Mouse (Mus musculus) hindbrain, embryonic 16.5 days (tissue): ENCODE data around the gene Ms4a7. TPM values are rescaled to one million over a fixed set of nuclear protein-coding genes. Genes with fewer than 3 reads are reported as not detected.

ENCODE experiments used
- ATAC-seq: fragments of 200-750 bp; cut with Nextera tagmentation; 2 replicates; pipeline ENCODE4 v1.8.0; 2017; ENCODE audit warnings: moderate TSS enrichment, moderate library complexity
- H3K27ac ChIP-seq: fragments of 300-500 bp; sonication (generic); 2 replicates; pipeline ENCODE4 v1.5.1; 2014; ENCODE audit warnings: low read depth, mild to moderate bottlenecking, control low read depth, low read length, moderate library complexity
- H3K27me3 ChIP-seq: fragments of 300-500 bp; sonication (generic); replicated peaks from 2 replicates; pipeline ENCODE4 v1.6.1; 2014; ENCODE audit warnings: low read length; ENCODE audit not compliant: control insufficient read depth, insufficient read depth
- H3K36me3 ChIP-seq: fragments of 300-500 bp; sonication (generic); 2 replicates; pipeline ENCODE4 v1.6.1; 2014; ENCODE audit warnings: mild to moderate bottlenecking, low read length, moderate library complexity, mixed read lengths; ENCODE audit not compliant: control insufficient read depth, insufficient read depth
- H3K4me1 ChIP-seq: fragments of 300-500 bp; sonication (generic); 2 replicates; pipeline ENCODE4 v1.6.1; 2014; ENCODE audit warnings: low read depth, low read length; ENCODE audit not compliant: control insufficient read depth, insufficient read depth
- H3K4me2 ChIP-seq: fragments of 300-500 bp; sonication (generic); 2 replicates; pipeline ENCODE4 v1.6.1; 2014; ENCODE audit warnings: mild to moderate bottlenecking, low read length, control low read depth, moderate library complexity
- H3K4me3 ChIP-seq: fragments of 300-500 bp; sonication (generic); 2 replicates; pipeline ENCODE4 v1.5.1; 2014; ENCODE audit warnings: mild to moderate bottlenecking, low read length, control low read depth, moderate library complexity
- H3K9ac ChIP-seq: fragments of 300-500 bp; sonication (generic); 2 replicates; pipeline ENCODE4 v1.6.1; 2014; ENCODE audit warnings: low read depth, mild to moderate bottlenecking, control low read depth, low read length, moderate library complexity
- H3K9me3 ChIP-seq: fragments of 300-500 bp; sonication (generic); 2 replicates; pipeline ENCODE4 v1.6.1; 2014; ENCODE audit warnings: mild to moderate bottlenecking, low read length, moderate library complexity; ENCODE audit not compliant: control insufficient read depth
- WGBS: fragments of 180-500 bp; shearing (Covaris S2); extraction: QIAGEN DNeasy Blood & Tissue Kit; methylation state at CpG from one replicate; pipeline ENCODE4 v1.1.7; 2014; 5-methylcytosine and 5-hydroxymethylcytosine counted together
- polyA plus RNA-seq: library from polyadenylated mRNA; unstranded; fragments of >200 nt; fragmentation: Nextera tagmentation; extraction: Ambion mirVana; gene quantifications from 2 replicates; pipeline ENCODE4 v1.2.1, GENCODE M21; 2015

The Ms4a7 gene
- polyA plus RNA-seq = 2.2 and 4.3 TPM in 2 replicates

DNA sequence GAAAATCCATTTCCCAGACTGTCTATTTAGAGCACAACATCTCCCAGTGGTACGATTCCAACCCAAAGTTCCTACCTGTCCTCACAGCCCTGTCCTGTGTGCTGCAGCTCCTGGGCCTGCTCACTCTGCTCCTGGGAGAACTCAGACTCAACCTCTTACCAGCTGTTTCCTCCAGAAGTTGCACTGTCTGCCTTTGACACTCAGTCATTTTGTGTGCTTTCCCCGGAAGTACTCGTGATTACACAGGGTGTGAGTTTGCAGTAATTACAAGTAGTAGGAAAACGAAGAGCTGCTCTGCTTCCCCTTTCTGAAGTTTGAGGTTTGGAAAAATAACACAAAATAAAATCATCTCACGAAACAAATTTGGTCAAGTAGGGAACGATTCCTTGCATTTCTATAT lies at the start of gene Ms4a7:
TSS of gene Ms4a7 (minus strand) at position 215 of the 400 bp plus-strand sequence.
- Histone ChIP-seq H3K4me3 (no peak within 1 kb of the TSS), H3K36me3 (no peaks in the 10 kb centered on the region), H3K27ac (no peak within 1 kb of the TSS), H3K4me1 (no peaks in the 10 kb centered on the region), H3K9ac (no peak within 1 kb of the TSS), H3K9me3 (no peaks in the 10 kb centered on the region), H3K27me3 (no peaks in the 10 kb centered on the region), H3K4me2 (no peak within 1 kb of the TSS)
- ATAC-seq = no peak
- 90% methylated on average over 6 of the region's 6 CpGs for WGBS

DNA sequence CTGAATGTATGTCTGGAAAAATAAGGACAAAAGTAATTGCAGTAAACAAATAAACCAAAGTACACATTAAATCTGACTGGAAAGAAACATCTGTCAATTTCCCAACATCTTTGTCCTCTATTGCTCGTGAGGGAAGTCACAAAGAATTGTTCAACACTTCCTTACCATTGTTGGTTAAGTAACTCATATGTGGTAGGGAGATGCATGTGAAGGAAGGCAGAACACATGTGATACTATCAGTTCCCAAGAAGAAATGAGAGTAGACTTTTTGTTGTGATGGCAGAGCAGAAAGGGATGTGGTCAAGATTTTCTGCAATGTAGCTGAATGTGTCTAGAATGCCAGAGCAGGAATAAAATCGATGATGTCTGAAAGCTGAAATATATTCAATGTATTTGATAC lies 40.5 kb upstream of the Ms4a7 start:
- ATAC-seq = no peak
- WGBS = 78% methylated on average over 2 of the region's 2 CpGs

GRCm38 (mm10) chr19:11375273-11375672 lies 39.3 kb upstream of the Ms4a7 start, which contains the start of gene Ms4a4a:
Gene Ms4a4a, plus strand, starts transcription at chr19:11375523.
- Histone ChIP-seq H3K4me3 (no peak within 1 kb of the TSS), H3K9me3 (no peaks in the 10 kb centered on the region), H3K27ac (no peak within 1 kb of the TSS), H3K36me3 (no peaks in the 10 kb centered on the region), H3K4me1 (no peaks in the 10 kb centered on the region), H3K4me2 (no peak within 1 kb of the TSS), H3K9ac (no peak within 1 kb of the TSS), H3K27me3 (no peaks in the 10 kb centered on the region)
- 75% methylated on average over 2 of the region's 2 CpGs for WGBS
- no peak for ATAC-seq

More for the DNA sequence above, 40.5 kb upstream of the Ms4a7 start:
- H3K27ac ChIP-seq = no peak overlapping the region
- H3K36me3 ChIP-seq = no peaks in the 10 kb centered on the region
- no peaks in the 10 kb centered on the region for H3K4me1 ChIP-seq
- H3K4me3 ChIP-seq = no peak overlapping the region
- no peak overlapping the region for H3K9ac ChIP-seq
- H3K4me2 ChIP-seq = no peak overlapping the region
- no peaks in the 10 kb centered on the region for H3K27me3 ChIP-seq
- no peaks in the 10 kb centered on the region for H3K9me3 ChIP-seq

DNA sequence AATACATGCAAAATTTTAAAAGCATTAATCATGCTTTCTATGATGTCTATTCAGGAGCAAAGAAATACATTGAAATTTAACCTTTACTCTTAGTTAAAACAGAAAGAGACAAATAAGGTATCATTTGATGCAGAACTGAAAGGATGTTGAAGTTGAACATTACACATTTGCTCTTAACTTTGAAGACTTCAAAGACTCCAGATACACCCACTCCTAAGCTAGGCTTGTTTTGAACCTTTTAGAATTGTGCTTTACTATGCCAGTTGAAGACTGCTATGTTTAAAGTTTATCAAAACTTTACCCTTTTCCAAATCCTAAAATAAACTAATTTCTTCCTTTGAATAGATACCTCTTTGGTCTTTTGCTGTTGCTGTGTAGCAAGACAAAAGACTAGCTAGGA lies 35.2 kb upstream of the Ms4a7 start:
- no peak overlapping the region for H3K4me3 ChIP-seq
- H3K36me3 ChIP-seq = no peaks in the 10 kb centered on the region
- no peaks in the 10 kb centered on the region for H3K9me3 ChIP-seq
- no peak overlapping the region for H3K9ac ChIP-seq
- H3K27ac ChIP-seq = no peak overlapping the region
- no peak for ATAC-seq
- H3K4me2 ChIP-seq = no peak overlapping the region
- no peaks in the 10 kb centered on the region for H3K4me1 ChIP-seq
- no peaks in the 10 kb centered on the region for H3K27me3 ChIP-seq

DNA sequence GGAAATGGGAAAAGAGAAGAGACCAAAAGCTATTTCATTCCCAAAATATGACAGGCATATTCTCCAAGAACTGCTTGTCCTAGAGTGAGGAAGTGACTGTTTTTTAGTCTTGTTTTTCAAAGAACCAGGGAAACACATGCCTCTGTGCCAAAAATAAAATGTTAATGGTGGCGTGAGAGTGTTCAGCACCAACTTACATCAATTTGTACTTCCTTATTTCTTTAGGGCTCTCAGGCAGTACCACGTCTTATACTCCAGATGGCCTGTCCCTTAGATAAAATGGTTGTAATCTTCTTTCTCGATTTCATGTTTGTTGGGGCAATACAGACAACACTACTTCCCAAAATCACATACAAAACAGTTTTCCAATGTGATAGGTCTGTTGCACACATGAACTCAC lies 32.4 kb upstream of the Ms4a7 start:
- Histone ChIP-seq H3K4me2 (no peak overlapping the region), H3K9me3 (no peaks in the 10 kb centered on the region), H3K9ac (no peak overlapping the region), H3K27ac (no peak overlapping the region), H3K4me3 (no peak overlapping the region), H3K36me3 (no peaks in the 10 kb centered on the region), H3K4me1 (no peaks in the 10 kb centered on the region), H3K27me3 (no peaks in the 10 kb centered on the region)
- WGBS = 77% methylated on average over 3 of the region's 3 CpGs
- no peak for ATAC-seq

DNA sequence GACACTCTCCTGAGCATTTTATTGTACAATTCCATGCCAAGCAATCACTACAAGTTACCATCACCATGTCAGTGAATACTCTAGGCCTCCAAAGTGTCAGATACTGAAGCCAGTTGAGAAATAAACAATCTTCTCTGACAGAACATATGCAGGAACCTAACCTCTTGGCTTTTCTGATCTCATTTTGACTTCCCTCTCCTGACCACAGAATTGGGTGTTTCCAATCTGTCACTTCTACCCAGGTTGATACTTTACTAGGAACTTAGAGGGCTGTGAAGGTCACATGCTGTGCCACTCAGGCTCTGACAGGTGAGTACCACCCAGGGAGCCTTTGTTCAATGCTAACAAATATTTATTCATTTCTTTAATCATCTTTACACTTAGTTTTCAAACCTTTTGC lies 26.1 kb upstream of the Ms4a7 start:
- ATAC-seq = no peak
- H3K27ac ChIP-seq = no peak overlapping the region

GRCm38 (mm10) chr19:11360106-11360505 lies 24.2 kb upstream of the Ms4a7 start:
- no peak for ATAC-seq
- Histone ChIP-seq H3K4me3 (no peak overlapping the region), H3K36me3 (no peaks in the 10 kb centered on the region), H3K4me2 (no peak overlapping the region), H3K9ac (no peak overlapping the region), H3K27ac (no peak overlapping the region), H3K4me1 (no peaks in the 10 kb centered on the region), H3K27me3 (no peaks in the 10 kb centered on the region), H3K9me3 (no peaks in the 10 kb centered on the region)
- WGBS = 64% methylated on average over 3 of the region's 3 CpGs

More for the DNA sequence above, 26.1 kb upstream of the Ms4a7 start:
- H3K9ac ChIP-seq = no peak overlapping the region
- H3K36me3 ChIP-seq = no peaks in the 10 kb centered on the region
- H3K9me3 ChIP-seq = no peaks in the 10 kb centered on the region
- no peaks in the 10 kb centered on the region for H3K27me3 ChIP-seq
- no peaks in the 10 kb centered on the region for H3K4me1 ChIP-seq
- no peak overlapping the region for H3K4me3 ChIP-seq
- no peak overlapping the region for H3K4me2 ChIP-seq

GRCm38 (mm10) chr19:11355730-11356129 lies 19.8 kb upstream of the Ms4a7 start:
- no peak overlapping the region for H3K9ac ChIP-seq
- no peaks in the 10 kb centered on the region for H3K36me3 ChIP-seq
- no peak overlapping the region for H3K27ac ChIP-seq
- H3K27me3 ChIP-seq = no peaks in the 10 kb centered on the region
- H3K4me1 ChIP-seq = no peaks in the 10 kb centered on the region
- H3K4me3 ChIP-seq = no peak overlapping the region
- 87% methylated on average over 7 of the region's 7 CpGs for WGBS
- ATAC-seq = no peak
- no peak overlapping the region for H3K4me2 ChIP-seq
- H3K9me3 ChIP-seq = no peaks in the 10 kb centered on the region

- no peaks in the 10 kb centered on the region for H3K9me3 ChIP-seq
- no peak overlapping the region for H3K27ac ChIP-seq
- no peak for ATAC-seq
- no peak overlapping the region for H3K4me3 ChIP-seq
- H3K36me3 ChIP-seq = no peaks in the 10 kb centered on the region
- H3K4me2 ChIP-seq = no peak overlapping the region
- H3K27me3 ChIP-seq = no peaks in the 10 kb centered on the region
- WGBS = 64% methylated on average over 3 of the region's 3 CpGs
- no peak overlapping the region for H3K9ac ChIP-seq
- H3K4me1 ChIP-seq = no peaks in the 10 kb centered on the region
Observed at GRCm38 (mm10) chr19:11351878-11352277, 15.9 kb upstream of the Ms4a7 start.
